Mouse (Mus musculus): ENCODE measurements around the gene Tmem132b.

Gene Tmem132b

GRCm38 (mm10) chr5:125518640-125519039, 12.9 kb upstream of the Tmem132b start:
- DNase-seq, result no peak

GRCm38 (mm10) chr5:125520930-125521590, 10.5 kb upstream of the Tmem132b start:
- no peak for DNase-seq

- DNase-seq, result no peak
These were observed 8.2 kb upstream of the Tmem132b start for GRCm38 (mm10) chr5:125523361-125523760.

GRCm38 (mm10) chr5:125525516-125525915, 6.1 kb upstream of the Tmem132b start:
- no peak for DNase-seq

GRCm38 (mm10) chr5:125526464-125526863, 5.1 kb upstream of the Tmem132b start:
- no peak for DNase-seq

GRCm38 (mm10) chr5:125529109-125529508, 2.5 kb upstream of the Tmem132b start:
- DNase-seq, result peak; percentile 54

- DNase-seq, result no peak
These were observed 594 bp downstream of the Tmem132b start for GRCm38 (mm10) chr5:125532191-125532544.

- DNase-seq, result no peak
These were observed 1.1 kb downstream of the Tmem132b start for GRCm38 (mm10) chr5:125532545-125533224.

GRCm38 (mm10) chr5:125533225-125533900, 1.8 kb downstream of the Tmem132b start:
- DNase-seq, result no peak

GRCm38 (mm10) chr5:125534168-125534610, 2.6 kb downstream of the Tmem132b start:
- no peak for DNase-seq

GRCm38 (mm10) chr5:125534611-125535324, 3.2 kb downstream of the Tmem132b start:
- no peak for DNase-seq

- DNase-seq, result no peak
These were observed 13.5 kb downstream of the Tmem132b start for GRCm38 (mm10) chr5:125545090-125545489.

- DNase-seq, result no peak
These were observed 14.7 kb downstream of the Tmem132b start for GRCm38 (mm10) chr5:125546293-125546692.

GRCm38 (mm10) chr5:125549750-125550489, 18.3 kb downstream of the Tmem132b start:
- no peak for DNase-seq

GRCm38 (mm10) chr5:125555732-125556131, 24.2 kb downstream of the Tmem132b start:
- DNase-seq, result no peak

GRCm38 (mm10) chr5:125563492-125563891, 31.9 kb downstream of the Tmem132b start:
- no peak for DNase-seq

- DNase-seq, result no peak
These were observed 34.2 kb downstream of the Tmem132b start for GRCm38 (mm10) chr5:125565725-125566124.

GRCm38 (mm10) chr5:125568457-125568856, 36.9 kb downstream of the Tmem132b start:
- no peak for DNase-seq

- no peak for DNase-seq
These were observed 40.4 kb downstream of the Tmem132b start for GRCm38 (mm10) chr5:125572011-125572410.

GRCm38 (mm10) chr5:125574886-125575285, 43.3 kb downstream of the Tmem132b start:
- no peak for DNase-seq

GRCm38 (mm10) chr5:125575866-125576265, 44.3 kb downstream of the Tmem132b start:
- no peak for DNase-seq

GRCm38 (mm10) chr5:125578661-125579060, 47.1 kb downstream of the Tmem132b start:
- no peak for DNase-seq

- no peak for DNase-seq
These were observed 47.6 kb downstream of the Tmem132b start for GRCm38 (mm10) chr5:125579153-125579552.

Measured in cerebellum, adult 11 months (tissue).